Mouse (Mus musculus) thymus, postnatal 0 days (tissue): ENCODE results near the gene Ppp1r3d. TPM values are rescaled to one million over a fixed set of nuclear protein-coding genes. Genes with fewer than 3 reads are reported as not detected.

Experiments
- DNase-seq: peaks from one replicate; pipeline ENCODE4 v3.0.0-alpha.2; 2015; ENCODE audit warnings: low spot score
- polyA plus RNA-seq: library from polyadenylated mRNA; unstranded; fragments of >200 nt; fragmentation: Nextera tagmentation; extraction: Ambion mirVana; gene quantifications from 2 replicates; pipeline ENCODE4 v1.2.1, GENCODE M21; 2015

Ppp1r3d gene
- polyA plus RNA-seq, 1 experiment from 2014 or later = 1.0 TPM

GRCm38 (mm10) chr2:178415150-178415448 is 827 bp upstream of the Ppp1r3d start:
- DNase-seq = no peak

GRCm38 (mm10) chr2:178413481-178414260 is 601 bp downstream of the Ppp1r3d start:
- DNase-seq = no peak

DNA sequence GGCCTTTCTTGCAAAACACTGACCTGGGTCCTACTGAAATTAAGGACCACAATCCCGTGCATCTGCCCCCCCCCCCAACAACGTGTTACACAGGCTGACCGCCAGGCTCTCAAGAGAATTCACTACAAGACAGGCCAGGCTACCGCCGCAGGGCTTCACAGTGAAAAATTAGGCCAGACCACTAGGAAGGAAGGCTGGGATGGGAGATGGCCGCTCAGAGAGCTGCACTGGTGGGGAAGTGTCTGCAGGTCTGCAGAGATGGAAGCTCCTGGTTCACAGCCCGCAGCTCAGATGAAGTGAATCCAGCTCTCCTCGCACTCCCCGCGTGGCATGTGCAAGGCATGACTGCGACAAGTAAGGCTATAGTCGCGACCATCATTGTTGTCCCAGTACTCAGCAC is 1.2 kb downstream of the Ppp1r3d start:
- no peak for DNase-seq

GRCm38 (mm10) chr2:178412598-178412997 is 1.7 kb downstream of the Ppp1r3d start:
- no peak for DNase-seq

DNA sequence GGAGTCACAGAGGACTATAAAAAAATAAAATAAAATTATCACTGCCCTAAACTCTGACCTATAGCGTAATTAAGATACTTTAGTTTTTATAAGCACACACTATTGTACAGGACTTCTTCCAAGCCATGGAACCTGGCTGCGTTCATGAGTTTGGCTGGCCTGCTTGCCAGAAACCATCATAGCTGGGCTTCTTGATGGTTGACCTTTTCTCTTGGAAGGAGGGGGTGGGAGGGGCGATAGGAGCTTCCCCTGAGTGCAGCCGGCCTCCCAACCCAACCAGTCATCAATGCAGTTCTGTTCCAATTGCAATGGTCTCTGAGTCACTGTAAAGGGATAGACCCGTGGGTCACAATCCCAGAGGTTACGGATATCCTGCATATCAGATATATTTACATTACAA is 4.0 kb downstream of the Ppp1r3d start:
- DNase-seq = no peak

GRCm38 (mm10) chr2:178409024-178409423 is 5.2 kb downstream of the Ppp1r3d start:
- DNase-seq = no peak

DNA sequence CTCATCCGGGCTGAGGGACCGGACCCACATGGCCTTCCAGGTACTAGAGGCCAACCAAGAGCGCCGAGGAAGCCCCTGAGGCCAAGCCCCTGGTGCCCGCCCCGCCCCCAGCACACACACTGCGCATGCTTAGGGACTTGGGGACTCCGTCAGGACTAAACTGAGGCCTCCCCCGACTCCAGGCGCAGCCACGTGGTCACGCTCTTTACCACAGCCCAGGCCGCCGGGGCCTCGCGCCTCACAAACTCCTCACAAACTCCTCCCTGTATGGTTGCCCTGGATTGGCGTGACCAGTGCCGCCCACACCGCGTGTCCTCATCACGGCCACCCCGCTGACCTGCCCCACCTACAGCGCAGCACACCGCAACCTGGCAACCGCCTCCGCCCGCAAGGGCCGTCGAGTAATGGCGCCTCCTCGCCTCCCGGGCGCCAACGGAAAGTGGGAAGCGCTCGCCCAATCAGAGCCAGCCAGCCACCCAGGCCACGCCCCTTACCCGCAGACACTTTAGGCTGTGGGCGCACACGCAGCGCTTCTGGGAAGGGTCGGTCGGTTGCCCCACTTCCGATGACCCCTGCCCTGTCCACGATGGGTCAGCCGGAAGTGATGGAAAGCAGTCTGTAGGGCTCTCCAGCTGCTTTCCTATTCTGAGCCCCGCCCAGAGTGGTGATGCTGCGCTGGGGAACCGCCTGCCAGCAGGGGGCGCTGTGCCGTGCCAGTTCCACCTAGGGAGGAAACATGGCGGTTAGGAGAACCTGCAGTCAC is 7.0 kb downstream of the Ppp1r3d start, which contains the start of gene Sycp2:
Gene Sycp2 (minus strand): TSS at position 633 of the 763 bp plus-strand sequence.
- no peak for DNase-seq

Other genes starting within 250 kb of the Ppp1r3d start
- gene Sycp2, start 6.8 kb downstream of the Ppp1r3d start, polyA plus RNA-seq = 0.04 and 0.07 TPM in 2 replicates
- gene Fam217b, start 52 bp upstream of the Ppp1r3d start, polyA plus RNA-seq = 1.1 and 1.5 TPM in 2 replicates
- 0.16 and 0.18 TPM in 2 replicates for gene Cdh26, start 16.1 kb upstream of the Ppp1r3d start, polyA plus RNA-seq